Mouse (Mus musculus): ENCODE results near the gene B020031M17Rik. TPM values are rescaled to one million over a fixed set of nuclear protein-coding genes. Genes with fewer than 3 reads are reported as not detected.

Gene B020031M17Rik
- total RNA-seq, 2 experiments from 2014 or later: not detected

Other genes starting within 250 kb of the B020031M17Rik start
- 10 to 100 TPM; 12.5 to 13.5 TPM for gene Nim1k, start 194.9 kb downstream of the B020031M17Rik start, total RNA-seq (2021)
- 10 to 100 TPM; 40.3 to 41.1 TPM for gene Zfp131, start 159.9 kb downstream of the B020031M17Rik start, total RNA-seq (2021)
- not detected for gene AF067063, start 120.6 kb downstream of the B020031M17Rik start, total RNA-seq (2021)
- gene D13Ertd608e, start 114.8 kb downstream of the B020031M17Rik start, total RNA-seq (2021): not detected
- gene Tcstv1, start 56.0 kb downstream of the B020031M17Rik start, total RNA-seq (2021): not detected
- not detected for gene Gm21761, start 21.5 kb downstream of the B020031M17Rik start, total RNA-seq (2021)
- not detected for gene Gm36079, start 76.2 kb upstream of the B020031M17Rik start, total RNA-seq (2021)
- not detected for gene Gm21188, start 101.4 kb upstream of the B020031M17Rik start, total RNA-seq (2021)
- not detected for gene Gm20767, start 189.4 kb upstream of the B020031M17Rik start, total RNA-seq (2021)
- not detected for gene Gm21818, start 221.6 kb upstream of the B020031M17Rik start, total RNA-seq (2021)

Data from layer of hippocampus, postnatal 14 days (tissue).